Mouse (Mus musculus): ENCODE measurements around the gene Bcr. TPM values are rescaled to one million over a fixed set of nuclear protein-coding genes. Genes with fewer than 3 reads are reported as not detected.

Gene Bcr
- polyA plus RNA-seq, 1 experiment: 51.9 TPM

DNA sequence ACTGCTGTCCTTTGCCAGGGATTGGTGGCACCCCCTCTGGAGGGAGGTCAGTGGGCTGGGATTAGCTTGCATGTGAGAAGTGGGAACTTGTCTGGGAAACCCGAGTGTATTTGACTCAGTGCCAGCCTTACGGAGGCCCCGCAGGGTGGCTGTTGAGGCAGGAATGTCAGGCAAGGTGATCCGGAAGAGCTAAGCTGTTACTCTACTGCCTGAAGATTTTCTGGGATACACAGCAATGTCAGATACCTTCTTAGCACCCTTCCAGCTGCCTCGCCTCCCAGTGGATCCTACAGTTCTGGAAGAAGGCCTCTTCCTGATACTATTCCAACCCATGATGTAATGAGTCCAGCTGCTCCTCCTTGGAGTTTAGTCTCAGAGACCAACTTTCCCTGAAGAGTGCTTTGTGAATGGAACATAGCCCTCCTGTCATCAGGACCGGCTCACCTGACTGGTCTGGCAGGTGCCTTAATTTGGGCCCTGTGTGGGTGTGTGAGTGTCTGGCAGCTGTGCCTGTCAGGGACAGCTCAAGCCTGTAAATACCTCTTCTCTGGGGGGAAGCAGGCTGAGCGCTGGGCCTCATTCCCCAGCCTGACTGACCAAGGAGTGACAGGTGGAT, 56.6 kb downstream of the Bcr start:
- TF ChIP-seq CTCF (IDR thresholded peaks at IDR 0.05; ENCODE audit: insufficient read depth, low read length): no peak
- TF ChIP-seq POLR2A (IDR thresholded peaks at IDR 0.05; ENCODE audit: borderline replicate concordance, extremely low read depth, low read depth, low read length): no peak
- DNase-seq: no peak

DNA sequence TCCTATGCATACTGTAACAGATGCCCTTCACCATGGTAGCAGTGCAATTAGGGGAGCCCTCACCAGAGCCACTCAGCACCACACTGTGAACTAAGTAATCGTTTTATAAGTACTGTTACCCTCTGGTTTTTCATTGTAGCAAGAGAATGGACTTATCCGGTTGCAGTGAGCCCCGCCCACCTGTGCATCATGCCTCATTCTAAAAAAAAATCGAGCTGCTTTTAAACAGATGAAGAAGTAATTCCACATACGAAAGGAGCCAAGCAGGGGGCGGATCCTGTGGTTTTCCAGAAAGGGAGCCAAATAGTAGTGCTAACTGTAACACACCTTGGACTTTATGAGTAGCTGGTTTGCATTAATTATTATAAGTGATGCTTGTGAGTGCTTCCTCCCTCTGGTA, 58.1 kb downstream of the Bcr start:
- no peak for TF ChIP-seq POLR2A (IDR thresholded peaks at IDR 0.05; ENCODE audit: borderline replicate concordance, extremely low read depth, low read depth, low read length)
- TF ChIP-seq CTCF (IDR thresholded peaks at IDR 0.05; ENCODE audit: insufficient read depth, low read length): no peak
- WGBS: 51% methylated on average over 6 of the region's 6 CpGs
- Histone ChIP-seq H3K4me3 (replicated peaks; ENCODE audit: extremely low read depth, low read depth, low read length) (no peak overlapping the region), H3K4me1 (ENCODE audit: control insufficient read depth, insufficient read depth, low read length) (peaks cover 17% of the 10 kb centered on the region)
- no peak for DNase-seq

More for the DNA sequence above, 56.6 kb downstream of the Bcr start:
- WGBS: 50% methylated on average over 7 of the region's 7 CpGs
- H3K4me1 ChIP-seq (ENCODE audit: control insufficient read depth, insufficient read depth, low read length): peaks cover 21% of the 10 kb centered on the region
- H3K4me3 ChIP-seq (replicated peaks; ENCODE audit: extremely low read depth, low read depth, low read length): no peak overlapping the region

DNA sequence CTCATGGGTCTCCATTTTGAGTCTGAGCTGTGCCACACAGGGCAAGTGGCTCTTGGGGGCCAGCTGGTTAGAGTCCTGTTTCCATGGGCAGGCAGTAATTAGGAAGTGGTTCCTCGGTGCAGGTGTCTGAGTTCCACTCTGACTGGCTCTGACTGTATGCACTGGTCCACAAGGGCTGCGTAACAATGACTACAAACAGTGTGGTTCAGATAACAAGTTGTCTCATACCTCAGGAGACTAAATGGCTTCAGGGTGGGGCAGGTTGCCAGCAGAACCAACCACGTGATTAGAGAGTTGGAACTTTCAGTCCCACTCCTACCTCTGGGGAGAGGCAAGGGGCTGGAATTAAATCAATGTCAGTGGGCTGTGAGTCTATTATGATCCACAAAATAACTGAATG, 59.0 kb downstream of the Bcr start:
- TF ChIP-seq POLR2A (IDR thresholded peaks at IDR 0.05; ENCODE audit: borderline replicate concordance, extremely low read depth, low read depth, low read length) (no peak), CTCF (IDR thresholded peaks at IDR 0.05; ENCODE audit: insufficient read depth, low read length) (no peak)
- WGBS: 47% methylated on average over 3 of the region's 3 CpGs
- Histone ChIP-seq H3K4me3 (replicated peaks; ENCODE audit: extremely low read depth, low read depth, low read length) (no peak overlapping the region), H3K4me1 (ENCODE audit: control insufficient read depth, insufficient read depth, low read length) (peaks cover 12% of the 10 kb centered on the region; the same call in 1 of the 2 replicates)
- DNase-seq: peak; percentile 49

DNA sequence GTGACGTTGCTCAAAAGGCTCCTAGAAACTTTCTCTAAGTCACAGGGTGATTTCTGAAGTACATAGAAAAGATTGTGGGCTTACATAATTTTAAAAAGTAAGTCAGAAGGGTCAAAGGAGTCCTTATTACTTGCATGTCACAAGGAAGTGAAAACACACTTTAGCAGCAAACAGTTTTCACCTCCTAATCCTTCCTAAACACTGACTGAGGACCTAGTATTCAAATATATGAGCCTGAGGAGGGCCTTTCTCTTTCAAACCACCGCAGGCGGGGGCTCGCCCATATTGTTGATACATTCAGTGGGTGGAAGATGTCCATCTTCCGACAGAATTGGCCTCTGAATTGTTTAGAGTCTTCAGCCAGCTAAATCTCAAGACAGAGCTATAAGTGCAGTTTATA, 59.8 kb downstream of the Bcr start:
- no peak overlapping the region for H3K4me3 ChIP-seq (replicated peaks; ENCODE audit: extremely low read depth, low read depth, low read length)
- DNase-seq: no peak
- WGBS: 69% methylated on average over 5 of the region's 5 CpGs
- no peak for TF ChIP-seq POLR2A (IDR thresholded peaks at IDR 0.05; ENCODE audit: borderline replicate concordance, extremely low read depth, low read depth, low read length)
- TF ChIP-seq CTCF (IDR thresholded peaks at IDR 0.05; ENCODE audit: insufficient read depth, low read length): no peak
- H3K4me1 ChIP-seq (ENCODE audit: control insufficient read depth, insufficient read depth, low read length): peaks cover 12% of the 10 kb centered on the region; the same call in 1 of the 2 replicates

DNA sequence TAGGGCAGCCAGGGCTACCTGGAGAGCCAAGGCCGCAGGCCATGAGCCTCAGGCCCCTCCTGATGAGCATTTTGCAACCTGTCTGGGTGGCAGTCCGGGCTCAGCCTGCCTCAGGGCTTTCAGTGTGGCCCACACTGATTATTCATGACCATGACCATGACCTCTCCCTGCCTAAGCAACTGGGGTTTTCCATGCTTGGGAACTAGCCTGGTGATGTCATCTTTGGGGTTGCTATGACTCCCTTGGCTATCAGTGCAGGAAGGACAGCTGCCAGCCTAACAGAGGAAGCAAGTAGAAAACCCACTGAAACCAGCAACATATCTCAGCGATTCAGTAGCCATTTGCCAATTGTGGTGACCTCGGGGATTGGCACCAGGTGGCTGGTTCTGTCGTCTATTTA, 60.6 kb downstream of the Bcr start:
- TF ChIP-seq CTCF (IDR thresholded peaks at IDR 0.05; ENCODE audit: insufficient read depth, low read length) (no peak), POLR2A (IDR thresholded peaks at IDR 0.05; ENCODE audit: borderline replicate concordance, extremely low read depth, low read depth, low read length) (no peak)
- Histone ChIP-seq H3K4me3 (replicated peaks; ENCODE audit: extremely low read depth, low read depth, low read length) (no peak overlapping the region), H3K4me1 (ENCODE audit: control insufficient read depth, insufficient read depth, low read length) (peaks cover 12% of the 10 kb centered on the region; the same call in 1 of the 2 replicates)
- no peak for DNase-seq
- 41% methylated on average over 5 of the region's 5 CpGs for WGBS

DNA sequence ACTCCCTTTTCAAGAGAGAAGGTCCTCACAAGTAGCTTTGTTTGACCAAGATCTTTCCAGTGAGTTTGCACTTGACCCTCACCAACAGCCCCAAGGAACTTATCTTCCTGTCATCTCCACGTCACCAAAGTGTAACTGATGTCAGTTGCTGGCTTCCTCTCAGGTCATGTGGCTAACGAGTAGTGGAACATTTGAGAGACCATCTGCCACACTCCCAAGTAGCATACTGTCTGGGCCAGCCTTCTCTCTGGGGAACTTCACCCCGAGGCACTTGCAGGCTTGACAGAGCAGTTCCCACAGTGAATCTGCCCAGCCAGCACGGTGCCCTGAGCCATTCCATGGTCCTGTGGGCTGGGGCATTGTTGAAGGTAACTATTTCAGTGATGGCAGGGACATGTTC, 65.2 kb downstream of the Bcr start:
- TF ChIP-seq CTCF (IDR thresholded peaks at IDR 0.05; ENCODE audit: insufficient read depth, low read length) (no peak), POLR2A (IDR thresholded peaks at IDR 0.05; ENCODE audit: borderline replicate concordance, extremely low read depth, low read depth, low read length) (no peak)
- WGBS: 49% methylated on average over 4 of the region's 4 CpGs
- no peak overlapping the region for H3K4me3 ChIP-seq (replicated peaks; ENCODE audit: extremely low read depth, low read depth, low read length)
- DNase-seq: no peak
- H3K4me1 ChIP-seq (ENCODE audit: control insufficient read depth, insufficient read depth, low read length): peaks cover 3% of the 10 kb centered on the region; the same call in 1 of the 2 replicates

DNA sequence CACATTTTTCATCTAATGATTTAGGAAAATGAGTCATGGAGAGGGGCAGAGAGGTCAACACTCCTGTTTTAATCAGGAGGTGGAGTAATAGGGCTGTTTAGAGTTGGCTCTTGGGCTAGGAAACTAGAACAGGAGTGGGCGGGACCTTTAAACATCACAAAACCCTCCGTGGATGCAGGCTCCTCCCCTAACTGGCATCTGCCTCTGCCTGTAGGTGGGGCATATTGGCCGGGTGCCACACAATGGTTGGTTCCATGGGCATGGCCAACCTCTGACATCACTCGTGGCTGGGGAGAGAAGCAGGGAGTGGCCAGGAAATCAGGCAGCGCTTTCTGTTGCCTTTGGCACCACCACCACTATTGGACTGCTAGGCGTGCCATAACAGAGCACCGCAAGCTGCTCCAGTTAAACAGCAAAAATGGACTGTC, 68.9 kb downstream of the Bcr start:
- TF ChIP-seq POLR2A (IDR thresholded peaks at IDR 0.05; ENCODE audit: borderline replicate concordance, extremely low read depth, low read depth, low read length) (no peak), CTCF (IDR thresholded peaks at IDR 0.05; ENCODE audit: insufficient read depth, low read length) (no peak)
- H3K4me3 ChIP-seq (replicated peaks; ENCODE audit: extremely low read depth, low read depth, low read length): no peak overlapping the region
- 18% methylated on average over 7 of the region's 7 CpGs for WGBS
- H3K4me1 ChIP-seq (ENCODE audit: control insufficient read depth, insufficient read depth, low read length): peaks cover 3% of the 10 kb centered on the region; the same call in 1 of the 2 replicates
- DNase-seq: peak; percentile 93

DNA sequence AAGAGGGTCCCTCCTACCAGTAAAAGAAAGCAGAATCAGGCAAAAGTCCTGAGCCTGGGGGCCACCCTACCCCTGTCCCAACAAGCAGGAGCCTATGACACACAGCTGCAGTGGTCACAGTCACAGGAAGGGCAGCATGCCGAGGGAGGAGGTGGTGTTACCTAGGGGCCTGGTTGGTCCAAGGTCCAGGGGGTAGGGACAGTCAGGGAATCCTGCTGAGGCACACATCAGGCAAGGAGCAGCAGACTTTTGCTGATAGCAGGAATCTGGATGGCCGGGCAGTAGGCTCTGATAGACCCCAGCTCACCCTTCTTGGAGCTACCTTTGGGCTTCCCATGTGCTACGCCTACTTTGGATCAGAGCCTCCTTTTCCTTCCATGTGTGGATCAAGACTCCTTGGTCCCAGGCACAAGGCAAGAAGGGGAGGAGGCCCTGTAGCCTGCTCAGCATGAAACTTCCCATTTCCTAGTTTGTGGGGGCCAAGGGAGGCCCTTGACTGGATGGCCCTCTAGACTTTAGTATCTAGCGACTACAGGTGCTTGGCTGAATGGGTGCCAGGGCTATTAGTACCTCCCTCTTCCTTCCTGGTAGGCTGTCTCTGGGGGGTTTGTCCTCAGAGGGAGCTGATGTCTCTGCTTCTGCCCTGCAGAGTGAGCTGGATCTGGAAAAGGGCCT, 70.1 kb downstream of the Bcr start:
- TF ChIP-seq POLR2A (IDR thresholded peaks at IDR 0.05; ENCODE audit: borderline replicate concordance, extremely low read depth, low read depth, low read length) (no peak), CTCF (IDR thresholded peaks at IDR 0.05; ENCODE audit: insufficient read depth, low read length) (no peak)
- 84% methylated on average over 4 of the region's 4 CpGs for WGBS
- Histone ChIP-seq H3K4me1 (ENCODE audit: control insufficient read depth, insufficient read depth, low read length) (peaks cover 3% of the 10 kb centered on the region; the same call in 1 of the 2 replicates), H3K4me3 (replicated peaks; ENCODE audit: extremely low read depth, low read depth, low read length) (no peak overlapping the region)
- no peak for DNase-seq

DNA sequence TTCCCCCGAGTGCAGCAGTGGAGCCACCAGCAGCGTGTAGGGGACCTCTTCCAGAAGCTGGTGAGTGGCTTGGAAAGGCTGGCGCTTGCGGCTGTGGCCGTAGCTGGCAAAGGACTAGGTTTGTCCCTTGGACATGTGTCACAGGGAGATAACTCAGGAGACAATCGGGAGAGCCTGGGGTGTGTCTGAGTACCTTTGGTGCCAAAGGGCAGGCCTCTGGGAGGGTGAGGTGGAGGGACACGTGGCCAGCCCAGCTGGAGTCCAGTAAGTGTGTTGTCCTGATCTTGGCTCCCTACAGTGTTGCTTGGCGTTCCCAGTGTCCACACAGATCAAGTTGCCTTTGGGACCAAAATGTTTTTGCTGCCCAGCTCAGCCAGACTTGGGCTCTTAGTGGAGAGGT, 71.2 kb downstream of the Bcr start:
- DNase-seq: no peak

More for the DNA sequence above, 71.2 kb downstream of the Bcr start:
- no peak for TF ChIP-seq POLR2A (IDR thresholded peaks at IDR 0.05; ENCODE audit: borderline replicate concordance, extremely low read depth, low read depth, low read length)
- TF ChIP-seq CTCF (IDR thresholded peaks at IDR 0.05; ENCODE audit: insufficient read depth, low read length): no peak
- Histone ChIP-seq H3K4me1 (ENCODE audit: control insufficient read depth, insufficient read depth, low read length) (peaks cover 3% of the 10 kb centered on the region; the same call in 1 of the 2 replicates), H3K4me3 (replicated peaks; ENCODE audit: extremely low read depth, low read depth, low read length) (no peak overlapping the region)
- 66% methylated on average over 8 of the region's 8 CpGs for WGBS
